Mouse (Mus musculus) lung, embryonic 14.5 days (tissue): ENCODE measurements around the gene Atl2. TPM values are rescaled to one million over a fixed set of nuclear protein-coding genes. Genes with fewer than 3 reads are reported as not detected.

Experiments used
- ATAC-seq: fragments of 200-750 bp; cut with Nextera tagmentation; 2 replicates; pipeline ENCODE4 v1.8.0; 2017; ENCODE audit warnings: mild to moderate bottlenecking, moderate TSS enrichment, moderate library complexity; ENCODE audit not compliant: insufficient read depth
- DNase-seq: peaks from one replicate; pipeline ENCODE4 v3.0.0-alpha.2; 2015
- H3K27ac ChIP-seq: fragments of 300-500 bp; sonication (generic); 2 replicates; pipeline ENCODE4 v1.5.1; 2014; ENCODE audit warnings: low read depth, mild to moderate bottlenecking, moderate library complexity
- H3K27me3 ChIP-seq: fragments of 300-500 bp; sonication (generic); 2 replicates; pipeline ENCODE4 v1.6.1; 2014; ENCODE audit warnings: low read length, control low read depth; ENCODE audit not compliant: insufficient read depth
- H3K36me3 ChIP-seq: fragments of 300-500 bp; sonication (generic); 2 replicates; pipeline ENCODE4 v1.6.1; 2014; ENCODE audit warnings: control low read depth; ENCODE audit not compliant: insufficient read depth
- H3K4me1 ChIP-seq: fragments of 300-500 bp; sonication (generic); 2 replicates; pipeline ENCODE4 v1.6.1; 2014; ENCODE audit warnings: antibody characterized with exemption, control low read depth; ENCODE audit not compliant: insufficient read depth
- H3K4me2 ChIP-seq: fragments of 300-500 bp; sonication (generic); 2 replicates; pipeline ENCODE4 v1.6.1; 2014; ENCODE audit warnings: mild to moderate bottlenecking
- H3K4me3 ChIP-seq: fragments of 300-500 bp; sonication (generic); 2 replicates; pipeline ENCODE4 v1.5.1; 2014; ENCODE audit warnings: low read depth, low read length
- H3K9ac ChIP-seq: fragments of 300-500 bp; sonication (generic); 2 replicates; pipeline ENCODE4 v1.6.1; 2014
- H3K9me3 ChIP-seq: fragments of 300-500 bp; sonication (generic); 2 replicates; pipeline ENCODE4 v1.6.1; 2016; ENCODE audit warnings: low read depth, low read length, control low read depth
- CTCF ChIP-seq: IDR thresholded peaks from 2 replicates; pipeline ENCODE4 v1.5.1; 2016; ENCODE audit warnings: antibody characterized with exemption, low read depth
- WGBS: fragments of 180-500 bp; shearing (Covaris S2); extraction: QIAGEN DNeasy Blood & Tissue Kit; methylation state at CpG from one replicate; pipeline ENCODE4 v1.1.7; 2014; 5-methylcytosine and 5-hydroxymethylcytosine counted together
- polyA plus RNA-seq: library from polyadenylated mRNA; unstranded; fragments of >200 nt; fragmentation: Nextera tagmentation; extraction: Ambion mirVana; gene quantifications from 2 replicates; pipeline ENCODE4 v1.2.1, GENCODE M21; 2014

Gene Atl2
- polyA plus RNA-seq, 1 experiment from 2014 or later: 38.4 TPM

DNA sequence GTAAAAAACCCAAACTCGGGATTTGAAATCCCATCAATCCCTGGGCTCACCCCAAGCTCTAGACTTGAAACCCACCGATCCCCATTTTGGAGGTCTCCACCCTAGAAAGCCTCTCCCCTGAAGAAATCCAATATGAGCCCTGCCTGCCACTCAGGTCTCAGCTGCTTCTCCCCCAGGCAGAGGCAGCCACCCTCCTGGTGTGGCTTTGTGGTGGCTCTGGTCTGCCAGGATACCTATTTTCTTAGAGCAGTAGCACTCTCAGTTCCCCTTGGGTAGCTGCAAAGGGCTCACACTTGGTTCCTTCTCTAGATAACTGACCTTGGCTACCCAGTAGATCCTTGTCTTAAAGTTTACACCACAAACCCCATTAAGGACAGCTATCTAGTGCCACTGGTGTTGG, 31.2 kb upstream of the Atl2 start:
- H3K27me3 ChIP-seq: no peaks in the 10 kb centered on the region
- no peak overlapping the region for H3K4me3 ChIP-seq
- TF ChIP-seq CTCF: no peak
- no peak overlapping the region for H3K9ac ChIP-seq
- H3K4me1 ChIP-seq: no peaks in the 10 kb centered on the region
- no peak overlapping the region for H3K27ac ChIP-seq
- no peaks in the 10 kb centered on the region for H3K9me3 ChIP-seq
- no peaks in the 10 kb centered on the region for H3K36me3 ChIP-seq
- DNase-seq (no peak), ATAC-seq (no peak)
- WGBS: 85% methylated on average over 2 of the region's 2 CpGs
- H3K4me2 ChIP-seq: no peak overlapping the region

DNA sequence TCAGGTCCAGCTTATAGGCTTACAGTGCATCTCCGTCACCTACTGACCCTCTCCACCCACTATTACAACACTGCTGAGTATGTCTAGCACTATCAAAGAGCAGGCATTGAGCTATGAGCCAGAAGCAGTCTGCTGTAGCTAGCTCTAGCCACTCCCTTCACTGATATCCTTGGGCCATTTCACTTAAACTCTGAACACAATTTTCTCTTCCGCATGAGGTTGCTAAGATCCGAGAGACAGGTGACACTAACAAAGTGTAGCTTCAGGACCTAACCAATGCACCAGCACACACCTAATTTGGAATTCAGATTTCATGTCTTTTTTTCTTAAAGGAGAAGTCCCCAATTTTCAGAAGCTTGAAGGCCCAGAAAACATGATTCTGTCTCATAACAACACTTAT, 30.6 kb upstream of the Atl2 start:
- no peak for TF ChIP-seq CTCF
- Histone ChIP-seq H3K4me1 (no peaks in the 10 kb centered on the region), H3K9ac (no peak overlapping the region), H3K36me3 (no peaks in the 10 kb centered on the region), H3K4me3 (no peak overlapping the region), H3K9me3 (no peaks in the 10 kb centered on the region), H3K4me2 (no peak overlapping the region), H3K27ac (no peak overlapping the region), H3K27me3 (no peaks in the 10 kb centered on the region)
- 81% methylated on average over 3 of the region's 3 CpGs for WGBS
- no peak for ATAC-seq
- DNase-seq: no peak

DNA sequence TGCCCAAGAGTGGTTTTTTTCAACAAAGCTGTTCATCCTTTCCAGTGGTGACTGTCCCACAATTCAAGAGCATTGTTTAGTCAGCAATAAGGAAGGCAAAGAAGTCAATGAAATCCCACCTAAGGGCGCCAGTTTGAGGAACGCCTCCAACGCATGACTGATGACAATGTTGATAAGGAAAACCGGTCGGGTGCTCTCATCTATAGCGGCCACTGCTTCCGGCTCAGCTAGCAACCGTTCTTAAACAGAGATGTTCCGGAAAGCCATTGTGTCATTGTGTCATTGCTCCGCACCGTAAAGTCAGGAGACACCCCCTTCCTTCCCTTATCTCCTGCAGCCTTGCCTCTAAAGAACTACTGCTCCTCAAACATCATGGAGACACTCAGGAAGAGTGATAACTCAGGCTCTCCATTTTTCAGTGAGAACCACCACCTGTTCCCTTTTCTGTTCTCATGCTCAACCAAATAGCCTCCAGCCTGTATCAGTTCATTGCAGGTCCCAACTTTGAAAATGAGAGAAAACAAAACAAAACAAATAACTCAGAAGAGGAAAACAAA, 30.0 kb upstream of the Atl2 start:
- no peak for TF ChIP-seq CTCF
- 75% methylated on average over 11 of the region's 11 CpGs for WGBS
- DNase-seq (no peak), ATAC-seq (no peak)
- Histone ChIP-seq H3K27ac (no peak overlapping the region), H3K9ac (no peak overlapping the region), H3K4me1 (no peaks in the 10 kb centered on the region), H3K27me3 (no peaks in the 10 kb centered on the region), H3K36me3 (no peaks in the 10 kb centered on the region), H3K4me2 (no peak overlapping the region), H3K4me3 (no peak overlapping the region), H3K9me3 (no peaks in the 10 kb centered on the region)

DNA sequence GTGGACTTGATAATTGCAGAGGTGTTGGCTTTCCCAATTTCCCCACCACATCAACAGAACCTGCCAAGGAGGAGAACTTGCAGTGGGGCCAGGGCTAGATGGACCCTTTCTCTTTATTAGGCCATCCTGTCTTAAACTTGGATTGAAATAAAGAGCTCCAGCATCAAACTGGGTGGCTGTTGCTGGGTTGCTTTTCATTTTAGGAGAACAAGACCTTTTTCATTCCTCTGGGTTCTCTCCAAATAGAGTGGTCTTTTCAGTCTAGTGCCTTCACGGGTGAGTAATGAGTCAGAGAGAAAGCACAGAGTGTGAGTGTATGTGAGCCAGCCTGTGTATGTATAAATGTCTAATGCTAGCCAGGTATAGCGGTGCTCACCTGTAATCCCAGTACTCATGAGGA, 24.4 kb upstream of the Atl2 start:
- DNase-seq: no peak
- H3K27ac ChIP-seq: peak overlapping the region; percentile 75
- TF ChIP-seq CTCF: no peak
- no peak overlapping the region for H3K4me2 ChIP-seq
- no peak overlapping the region for H3K4me3 ChIP-seq
- no peaks in the 10 kb centered on the region for H3K36me3 ChIP-seq
- H3K4me1 ChIP-seq: 0 out of 2 replicates have a peak, but pooled peaks cover 7% of the 10 kb centered on the region
- no peaks in the 10 kb centered on the region for H3K27me3 ChIP-seq
- no peak for ATAC-seq
- 68% methylated on average over 2 of the region's 2 CpGs for WGBS
- no peak overlapping the region for H3K9ac ChIP-seq
- H3K9me3 ChIP-seq: no peaks in the 10 kb centered on the region

DNA sequence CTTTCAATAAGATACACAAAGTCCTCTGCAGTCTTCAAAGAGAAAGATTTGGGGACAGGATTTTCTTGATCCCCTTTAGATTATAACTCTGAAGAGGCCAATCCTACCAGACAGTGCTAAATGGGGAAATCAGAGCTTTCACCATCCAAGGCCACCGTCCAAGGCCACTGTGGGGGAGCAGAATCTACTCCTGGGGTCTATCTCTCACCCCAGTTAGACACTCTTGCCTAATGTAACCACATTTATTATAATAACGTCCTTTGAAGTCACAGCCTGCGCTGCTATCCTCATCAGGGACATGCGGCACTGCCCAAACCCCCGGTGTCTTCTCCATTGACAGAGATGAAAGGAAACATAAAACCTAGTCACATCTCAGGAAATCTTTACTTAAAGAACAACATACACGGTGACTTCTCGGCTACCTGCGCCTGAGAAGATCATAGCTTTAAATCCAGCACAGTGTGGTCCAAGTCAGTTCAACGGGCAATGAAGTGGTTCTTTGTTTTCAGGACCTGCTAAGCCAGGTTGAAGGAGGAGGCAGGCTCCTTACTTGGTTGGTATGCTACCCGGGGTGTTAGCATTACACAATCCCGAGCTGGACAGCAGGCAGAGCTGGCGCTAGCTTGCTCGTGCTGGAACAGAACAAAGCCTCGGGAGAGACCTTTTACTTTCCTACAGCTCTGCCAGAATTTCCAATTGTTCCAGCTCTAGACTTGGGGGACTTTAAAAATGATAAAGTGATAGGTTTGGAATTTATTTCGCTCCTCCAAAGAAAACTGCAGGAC, 23.8 kb upstream of the Atl2 start:
- no peak for TF ChIP-seq CTCF
- H3K27me3 ChIP-seq: no peaks in the 10 kb centered on the region
- 0 out of 2 replicates have a peak, but pooled peaks cover 7% of the 10 kb centered on the region for H3K4me1 ChIP-seq
- no peaks in the 10 kb centered on the region for H3K9me3 ChIP-seq
- peak overlapping the region; percentile 75 for H3K27ac ChIP-seq
- DNase-seq (peak; percentile 73), ATAC-seq (peak; percentile 82)
- no peak overlapping the region for H3K4me2 ChIP-seq
- 54% methylated on average over 15 of the region's 15 CpGs for WGBS
- H3K9ac ChIP-seq: no peak overlapping the region
- H3K4me3 ChIP-seq: no peak overlapping the region
- no peaks in the 10 kb centered on the region for H3K36me3 ChIP-seq

DNA sequence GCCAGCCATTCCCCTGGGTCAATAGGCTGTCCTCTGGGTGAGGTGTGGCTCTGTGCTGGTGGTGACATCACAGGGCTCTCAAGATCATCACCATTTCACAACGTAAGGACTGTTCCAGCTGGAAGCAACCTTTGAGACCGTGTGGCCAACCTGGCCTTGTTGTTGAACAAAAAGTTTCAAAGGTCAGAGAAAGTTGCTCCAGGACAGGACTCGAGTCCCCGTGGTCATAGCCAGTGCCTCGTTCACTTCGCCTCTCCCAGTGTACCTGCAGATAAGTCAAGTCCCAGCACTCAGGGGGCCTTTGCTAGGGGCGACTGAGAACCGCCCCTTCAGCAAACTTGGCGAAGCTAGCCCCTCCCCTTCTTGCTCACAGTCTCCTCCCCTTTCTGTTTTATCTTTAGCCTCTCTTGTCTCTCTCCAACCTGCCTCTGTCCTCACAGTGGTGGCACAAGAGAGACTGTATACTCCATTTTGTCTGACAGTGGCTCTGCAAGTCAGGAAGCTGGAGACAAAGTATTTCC, 22.6 kb upstream of the Atl2 start:
- Histone ChIP-seq H3K4me1 (0 out of 2 replicates have a peak, but pooled peaks cover 7% of the 10 kb centered on the region), H3K9ac (no peak overlapping the region), H3K4me2 (peak overlapping the region; percentile 35), H3K9me3 (no peaks in the 10 kb centered on the region), H3K27ac (no peak overlapping the region), H3K36me3 (no peaks in the 10 kb centered on the region), H3K27me3 (no peaks in the 10 kb centered on the region), H3K4me3 (no peak overlapping the region)
- TF ChIP-seq CTCF: no peak
- WGBS: 15% methylated on average over 9 of the region's 9 CpGs
- ATAC-seq (peak; percentile 76), DNase-seq (peak; percentile 28)

DNA sequence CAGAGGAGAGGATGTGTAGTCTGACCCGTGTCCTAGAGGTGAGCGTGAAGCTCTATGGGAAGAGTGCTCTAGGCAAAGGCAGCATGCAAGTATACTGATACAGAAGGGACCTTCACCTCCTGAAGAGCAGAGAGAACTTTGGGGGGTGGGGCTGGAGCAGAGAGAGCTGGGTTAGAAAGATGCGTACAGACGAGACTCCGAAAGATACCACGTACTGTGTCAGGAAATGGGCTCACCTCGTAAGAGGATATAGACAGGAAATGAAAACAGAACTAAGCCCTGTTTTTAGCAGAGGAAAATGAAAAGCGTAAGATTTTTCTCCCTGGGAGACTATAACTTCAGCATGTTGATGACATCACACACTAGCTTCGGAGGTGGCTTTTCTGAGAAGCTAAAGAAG, 21.1 kb upstream of the Atl2 start:
- H3K27ac ChIP-seq: no peak overlapping the region
- H3K9ac ChIP-seq: no peak overlapping the region
- H3K27me3 ChIP-seq: no peaks in the 10 kb centered on the region
- DNase-seq: no peak
- TF ChIP-seq CTCF: no peak
- H3K4me2 ChIP-seq: no peak overlapping the region
- H3K9me3 ChIP-seq: no peaks in the 10 kb centered on the region
- no peaks in the 10 kb centered on the region for H3K36me3 ChIP-seq
- no peak overlapping the region for H3K4me3 ChIP-seq
- 74% methylated on average over 9 of the region's 9 CpGs for WGBS
- H3K4me1 ChIP-seq: 0 out of 2 replicates have a peak, but pooled peaks cover 7% of the 10 kb centered on the region
- ATAC-seq: no peak
